Mouse (Mus musculus) urinary bladder, postnatal 10 days (tissue): ENCODE measurements around the gene Asap2.
"Not testable (repeated sequence)": the region's sequence is repeated elsewhere in the genome, so short reads cannot be mapped to it uniquely, and the experiment has no call there.

Source experiments
- DNase-seq: peaks from one replicate; pipeline ENCODE4 v3.0.0; 2022; ENCODE audit warnings: low spot score

Gene Asap2

GRCm38 (mm10) chr12:20990132-20990531, at the start of gene Asap2:
Gene Asap2 (plus strand): TSS chr12:20990459.
- DNase-seq, result not testable (repeated sequence)

GRCm38 (mm10) chr12:20947051-20947997, 42.9 kb upstream of the Asap2 start:
- not testable (repeated sequence) for DNase-seq

- not testable (repeated sequence) for DNase-seq
Measured at GRCm38 (mm10) chr12:20990579-20990978, 320 bp downstream of the Asap2 start.

- DNase-seq, result not testable (repeated sequence)
Measured at GRCm38 (mm10) chr12:21030875-21031274, 40.6 kb downstream of the Asap2 start.

GRCm38 (mm10) chr12:21046716-21047115, 56.5 kb downstream of the Asap2 start:
- not testable (repeated sequence) for DNase-seq

DNA sequence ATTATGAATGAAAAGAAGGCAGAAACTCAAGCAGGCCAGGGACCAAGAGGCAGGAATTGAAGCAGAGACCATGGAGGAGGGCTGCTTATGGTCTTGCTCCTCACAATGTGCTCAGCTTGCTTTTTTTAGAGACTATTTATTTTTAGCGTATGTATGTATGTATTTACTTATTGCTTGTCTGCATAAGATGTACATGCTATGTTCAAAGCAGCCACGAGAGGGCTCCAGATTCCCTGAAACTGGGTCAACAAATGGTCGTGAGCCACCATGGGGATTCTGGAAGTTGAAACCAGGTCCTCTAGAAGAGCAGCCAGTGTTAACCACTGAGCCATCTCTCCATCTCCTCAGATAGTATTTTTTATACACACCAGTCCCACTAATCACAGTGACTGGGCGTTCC, 85.5 kb downstream of the Asap2 start:
- DNase-seq, result peak; percentile 42

DNA sequence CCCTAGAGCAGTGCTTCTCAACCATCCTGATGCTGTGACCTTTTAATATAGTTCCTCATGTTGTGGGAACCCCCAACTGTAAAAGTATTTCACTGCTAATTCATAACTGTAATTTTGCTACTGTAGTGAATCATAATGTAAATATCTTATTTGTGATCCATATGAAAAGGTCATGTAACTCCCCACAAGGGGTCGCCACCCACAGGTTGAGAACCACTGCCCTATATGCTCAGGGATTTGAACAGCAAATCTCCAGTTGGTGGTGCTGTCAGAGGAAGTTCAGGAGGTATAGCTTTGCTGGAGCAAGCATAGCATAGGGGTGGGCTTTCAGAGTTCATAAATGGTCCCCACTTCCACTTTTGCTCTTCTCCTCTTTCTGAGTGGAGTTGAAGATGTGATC, 99.9 kb downstream of the Asap2 start:
- not testable (repeated sequence) for DNase-seq

- not testable (repeated sequence) for DNase-seq
Measured at GRCm38 (mm10) chr12:21092446-21092845, 102.2 kb downstream of the Asap2 start.

DNA sequence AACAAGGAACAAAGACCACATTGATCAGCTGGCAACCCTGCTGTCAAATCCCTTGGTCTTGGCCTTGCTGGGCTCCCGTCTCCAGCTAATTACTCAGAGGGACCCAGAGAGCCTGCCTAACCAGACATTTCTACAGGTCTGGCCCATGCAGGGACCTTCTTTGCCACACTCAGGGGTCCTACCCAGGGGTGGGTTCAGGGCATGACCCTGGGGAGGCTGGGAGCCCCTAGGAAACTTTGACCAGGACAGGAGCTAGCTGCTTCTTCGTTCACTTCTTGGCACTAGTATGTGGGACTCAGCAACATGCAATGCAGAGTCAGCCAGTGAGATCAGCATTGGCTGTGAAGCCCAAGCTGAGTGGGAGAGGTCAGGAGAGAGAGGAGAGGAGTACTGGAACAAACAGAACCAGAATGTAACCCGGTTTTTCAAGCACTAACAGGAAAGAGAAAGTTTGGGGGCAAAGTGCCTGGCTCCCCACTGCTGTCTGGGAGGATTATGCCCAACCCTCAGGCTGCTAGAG, 107.6 kb downstream of the Asap2 start:
- not testable (repeated sequence) for DNase-seq

DNA sequence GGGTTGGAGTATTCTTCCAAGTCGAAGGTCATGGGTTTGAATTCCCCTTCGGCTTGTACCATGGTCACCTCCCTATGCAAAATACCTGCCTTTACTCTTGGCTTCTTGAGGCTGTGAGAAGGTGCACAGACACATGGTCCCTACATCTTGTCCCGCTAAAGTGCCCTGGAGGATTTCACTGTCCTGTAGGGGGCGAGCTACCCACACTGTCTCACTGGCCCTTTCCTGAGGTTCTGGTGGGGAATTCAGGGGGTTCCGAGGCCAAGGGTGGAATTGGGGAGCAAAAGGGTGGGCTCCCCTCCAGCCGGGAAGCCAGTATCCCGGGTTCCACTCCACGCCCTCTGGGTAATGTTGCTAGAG, 120.8 kb downstream of the Asap2 start:
- not testable (repeated sequence) for DNase-seq

DNA sequence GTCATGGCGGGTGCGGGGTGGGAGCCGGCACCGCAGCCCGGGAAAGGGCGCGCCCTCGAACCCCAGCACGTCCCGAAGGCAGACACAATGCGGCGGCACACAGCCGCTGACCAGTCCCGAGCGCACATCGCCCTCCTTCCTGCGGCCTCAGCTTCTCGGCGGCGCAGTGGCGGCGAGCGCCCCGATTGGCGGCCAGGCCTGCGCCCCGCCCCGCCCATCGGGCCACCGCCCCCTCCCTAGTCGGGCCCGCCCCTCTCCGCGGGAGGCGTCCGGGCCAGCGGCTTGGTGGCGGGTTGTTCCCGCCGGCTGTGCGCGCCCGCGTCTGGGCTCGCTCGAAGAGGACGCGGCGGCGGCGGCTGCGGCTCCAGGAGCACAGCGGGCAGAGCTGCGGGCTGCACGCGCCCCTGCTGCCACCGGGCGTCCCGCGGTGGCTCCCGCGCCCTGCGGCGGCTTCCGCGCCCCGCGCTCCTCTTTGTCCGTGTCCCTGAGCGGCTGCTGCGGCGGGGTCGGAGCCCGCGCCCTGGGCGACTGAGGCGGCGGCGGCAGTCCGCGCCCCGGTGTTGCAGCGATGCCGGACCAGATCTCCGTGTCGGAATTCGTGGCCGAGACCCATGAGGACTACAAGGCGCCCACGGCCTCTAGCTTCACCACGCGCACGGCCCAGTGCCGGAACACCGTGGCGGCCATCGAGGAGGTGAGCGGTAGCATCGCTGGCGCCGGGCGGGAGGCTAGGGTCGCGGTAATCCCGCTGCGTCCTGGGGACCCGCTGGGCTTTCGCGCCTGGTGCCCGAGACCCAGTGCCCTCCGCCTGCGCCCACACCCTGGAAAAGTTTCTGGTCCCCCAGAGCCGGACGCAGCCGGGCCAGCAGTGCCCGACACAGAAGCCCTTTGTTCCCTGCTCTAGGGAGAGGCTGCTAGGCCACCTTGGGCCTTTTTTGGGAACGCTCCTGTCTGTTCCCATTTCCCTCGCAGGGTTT, 121.5 kb downstream of the Asap2 start:
- DNase-seq, result peak; percentile 49

DNA sequence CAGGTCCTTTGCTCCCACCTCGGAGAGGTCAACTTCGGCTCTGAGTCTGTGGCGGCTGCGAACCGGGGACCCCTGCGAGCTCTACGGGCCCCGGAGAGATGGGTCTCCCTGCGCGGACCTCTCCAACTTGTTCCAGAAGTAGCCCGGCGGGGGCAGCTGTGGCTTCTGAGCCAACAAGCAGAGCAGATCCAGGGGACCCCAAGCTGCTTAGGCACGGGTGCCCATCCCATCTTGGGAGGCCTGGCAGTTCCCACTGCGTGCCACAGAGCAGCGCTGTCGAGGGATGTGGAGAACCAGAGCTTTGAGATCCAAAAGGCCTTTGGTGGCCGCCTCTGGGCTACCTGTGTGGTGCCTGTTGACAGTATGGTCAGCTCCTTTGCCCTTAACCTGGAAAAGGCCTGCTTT, 122.2 kb downstream of the Asap2 start:
- DNase-seq, result no peak

DNA sequence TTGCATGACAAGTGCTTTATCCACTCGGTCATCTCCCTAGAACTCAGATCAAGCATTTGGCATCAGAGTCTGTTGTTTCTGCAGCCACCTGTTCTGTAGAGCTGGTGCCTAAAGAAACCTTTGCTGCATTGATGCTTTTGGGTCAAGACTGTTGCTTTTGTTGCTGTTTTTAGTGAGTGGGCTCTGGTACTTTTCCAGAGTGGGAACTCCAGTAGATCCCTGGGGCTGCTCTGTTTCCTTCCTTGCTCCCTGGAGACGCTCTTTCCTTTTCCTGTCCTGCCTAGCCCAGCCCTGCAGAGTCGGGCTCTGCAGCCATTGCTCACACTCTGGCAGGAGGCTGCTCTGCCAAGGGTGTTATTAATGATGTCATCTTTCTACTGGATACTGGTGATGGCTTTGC, 129.2 kb downstream of the Asap2 start:
- DNase-seq, result no peak

DNA sequence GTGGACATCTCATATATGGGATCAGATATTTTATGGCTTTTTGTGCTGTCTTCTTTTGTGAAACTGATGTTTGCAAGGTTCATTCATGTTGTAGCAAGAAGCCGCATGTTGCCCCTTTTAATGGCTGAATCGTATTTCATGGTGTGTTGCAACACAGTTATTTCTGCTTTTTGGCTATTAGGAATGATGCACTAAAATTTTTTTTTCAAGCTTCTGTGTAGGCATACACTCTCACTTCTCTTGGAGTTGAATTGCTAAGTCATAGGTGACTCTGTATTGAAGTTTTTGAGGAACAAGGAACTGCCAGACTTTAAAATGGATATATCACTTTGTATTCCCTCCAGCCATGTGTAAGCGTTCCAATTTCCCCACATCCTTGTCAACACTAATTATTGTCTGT, 132.6 kb downstream of the Asap2 start:
- no peak for DNase-seq

- DNase-seq, result no peak
Measured at GRCm38 (mm10) chr12:21123647-21124046, 133.4 kb downstream of the Asap2 start.

DNA sequence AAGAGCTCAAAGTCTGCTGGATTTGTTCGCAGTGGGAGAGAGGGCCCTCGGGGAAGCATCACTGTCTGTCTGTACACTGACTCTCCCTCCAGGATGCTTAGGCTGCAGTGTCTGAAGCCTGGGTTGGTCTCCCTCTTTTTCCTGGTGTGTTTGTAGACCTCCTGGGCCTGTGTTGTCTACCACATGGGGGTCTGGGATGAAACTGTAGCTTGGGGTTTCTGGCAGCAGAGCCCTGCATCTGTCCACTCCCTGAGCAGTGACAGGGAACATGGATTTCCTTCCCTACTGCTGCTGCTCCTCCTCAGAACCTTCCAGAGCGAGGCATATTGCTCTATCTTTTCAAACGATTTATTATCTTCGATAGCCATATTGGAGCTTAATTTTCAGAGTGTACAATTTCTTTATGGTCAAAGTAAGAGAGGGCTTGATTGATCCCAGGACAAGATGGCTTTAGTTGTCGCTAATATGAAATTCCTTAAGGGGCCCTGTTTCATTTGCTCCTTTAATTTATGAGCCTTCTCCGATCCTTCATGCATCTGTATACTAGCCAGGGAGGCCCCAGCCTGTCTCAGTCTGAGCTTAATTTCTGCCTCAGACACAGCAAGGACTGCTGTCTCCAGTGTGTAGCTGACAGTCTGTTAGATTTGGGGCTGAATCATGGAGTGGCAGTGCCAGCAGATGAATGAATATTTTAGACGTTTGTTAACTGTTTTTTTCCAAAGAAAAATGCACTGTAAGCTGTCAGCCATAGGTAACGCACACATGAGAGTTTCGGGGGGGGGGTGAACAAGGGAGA, 135.6 kb downstream of the Asap2 start:
- DNase-seq, result no peak

- no peak for DNase-seq
Measured at GRCm38 (mm10) chr12:21126516-21126915, 136.3 kb downstream of the Asap2 start.

- DNase-seq, result no peak
Measured at GRCm38 (mm10) chr12:21128930-21129869, 138.9 kb downstream of the Asap2 start.

GRCm38 (mm10) chr12:21130274-21130823, 140.1 kb downstream of the Asap2 start:
- DNase-seq, result no peak

DNA sequence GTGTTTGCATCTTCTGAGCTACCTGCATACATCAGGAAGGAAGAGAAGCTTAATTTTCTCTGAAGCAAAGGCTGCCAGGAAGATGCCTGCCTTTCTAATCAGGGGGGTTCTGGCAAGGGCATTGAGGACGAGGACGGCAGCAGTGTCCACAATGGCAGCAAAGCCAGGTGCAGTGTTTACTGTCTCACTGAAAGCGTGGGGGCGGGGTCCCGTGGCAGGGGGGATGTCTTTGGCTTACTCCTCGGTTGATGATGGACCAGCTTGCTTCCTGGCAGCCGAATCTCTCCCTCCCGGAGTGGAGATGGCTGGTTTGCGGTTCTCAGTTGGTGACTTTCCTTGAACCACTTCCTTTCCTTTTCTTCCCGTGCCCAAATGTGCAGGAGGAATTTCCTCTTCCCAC, 142.3 kb downstream of the Asap2 start:
- no peak for DNase-seq
